Mouse (Mus musculus) brain, embryonic 18.5 days (tissue): ENCODE measurements around the gene 3830403N18Rik.
"Not testable (repeated sequence)": the region's sequence is repeated elsewhere in the genome, so short reads cannot be mapped to it uniquely, and the experiment has no call there.

Experiments
- DNase-seq: peaks from one replicate; pipeline ENCODE4 v3.0.0-alpha.2; 2012; ENCODE audit warnings: low read depth, low spot score

3830403N18Rik gene

GRCm38 (mm10) chrX:56136336-56136909 is at the start of gene 3830403N18Rik:
3830403N18Rik (plus strand) TSS chrX:56136572.
- DNase-seq: not testable (repeated sequence)

- no peak for DNase-seq
Measured at GRCm38 (mm10) chrX:56151396-56151795, 15.0 kb downstream of the 3830403N18Rik start.

GRCm38 (mm10) chrX:56186449-56186848 is 50.1 kb downstream of the 3830403N18Rik start:
- DNase-seq: not testable (repeated sequence)
